In the genomic region with DNA sequence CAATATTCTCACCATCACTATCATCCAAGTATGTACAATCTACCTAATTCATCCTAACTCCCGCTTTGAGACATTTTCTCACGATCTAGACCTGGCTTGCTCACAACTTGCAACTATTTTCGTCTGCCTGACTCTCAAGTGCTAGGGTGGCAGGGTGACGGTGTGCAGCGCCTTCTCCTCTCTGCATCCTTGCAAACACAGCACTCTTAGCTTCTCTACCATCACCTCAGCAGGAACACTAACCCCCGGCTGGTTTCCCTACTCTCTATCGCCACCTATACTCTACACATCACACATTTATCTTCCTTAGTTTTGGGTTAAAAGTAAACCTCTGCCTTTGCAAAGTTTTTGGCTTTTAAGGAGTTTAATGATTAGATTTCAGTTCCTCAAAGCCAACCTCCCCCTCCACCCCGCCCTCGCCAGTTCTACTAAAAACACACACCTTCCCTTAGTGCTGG, we compare ENCODE assay signal across 8 mouse cellular contexts.
DNase-seq lines count a peak whose midpoint lies in the region; ATAC-seq lines count a peak whose summit lies in the region.

No protein-coding gene starts in this region.

- H3K27me3 ChIP-seq in embryonic facial prominence, embryonic 11.5 days (ENCODE audit: control insufficient read depth, insufficient read depth, low read length), result no peaks in the 10 kb centered on the region
- H3K27me3 ChIP-seq in heart, embryonic 13.5 days (replicated peaks), result no peaks in the 10 kb centered on the region
- no peaks in the 10 kb centered on the region for H3K27me3 ChIP-seq in kidney, embryonic 16.5 days (ENCODE audit: insufficient read depth, low read length)

- no peak overlapping the region for H3K4me3 ChIP-seq in embryonic facial prominence, embryonic 11.5 days (ENCODE audit: low read depth, low read length)
- H3K4me3 ChIP-seq in heart, embryonic 13.5 days, result peak overlapping the region; percentile 27
- no peak overlapping the region for H3K4me3 ChIP-seq in kidney, embryonic 16.5 days (ENCODE audit: low read length)

- ATAC-seq in embryonic facial prominence, embryonic 11.5 days (replicated peaks; ENCODE audit: insufficient number of reproducible peaks, low FRiP score, low TSS enrichment, low read depth), result no peak
- ATAC-seq in heart, embryonic 13.5 days (ENCODE audit: extremely low read depth, insufficient number of reproducible peaks, low FRiP score, low TSS enrichment), result no peak
- peak; percentile 25 for ATAC-seq in kidney, embryonic 16.5 days (ENCODE audit: low FRiP score, low TSS enrichment)

- 23% methylated on average over 9 of the region's 9 CpGs for WGBS in embryonic facial prominence, embryonic 11.5 days
- WGBS in heart, embryonic 13.5 days, result 12% methylated on average over 9 of the region's 9 CpGs
- WGBS in kidney, embryonic 16.5 days, result 15% methylated on average over 9 of the region's 9 CpGs

- H3K9ac ChIP-seq in embryonic facial prominence, embryonic 11.5 days (replicated peaks; ENCODE audit: low read length), result no peak overlapping the region; the same call in 1 of the 2 replicates
- peak overlapping the region; percentile 69 for H3K9ac ChIP-seq in heart, embryonic 13.5 days
- peak overlapping the region; percentile 43; the same call in 1 of the 2 replicates for H3K9ac ChIP-seq in kidney, embryonic 16.5 days (replicated peaks; ENCODE audit: low read length)

- H3K27ac ChIP-seq in embryonic facial prominence, embryonic 11.5 days (replicated peaks; ENCODE audit: low read depth, low read length), result no peak overlapping the region
- peak overlapping the region; percentile 100 for H3K27ac ChIP-seq in heart, embryonic 13.5 days (replicated peaks)
- H3K27ac ChIP-seq in kidney, embryonic 16.5 days (ENCODE audit: low read length), result peak overlapping the region; percentile 55; the same call in 1 of the 2 replicates

- H3K36me3 ChIP-seq in embryonic facial prominence, embryonic 11.5 days (replicated peaks; ENCODE audit: control insufficient read depth, insufficient read depth, low read depth, low read length), result no peaks in the 10 kb centered on the region
- H3K36me3 ChIP-seq in heart, embryonic 13.5 days, result peaks cover 10% of the 10 kb centered on the region
- H3K36me3 ChIP-seq in kidney, embryonic 16.5 days (ENCODE audit: insufficient read depth, low read length), result peaks cover 10% of the 10 kb centered on the region; the same call in 1 of the 2 replicates

- H3K9me3 ChIP-seq in embryonic facial prominence, embryonic 11.5 days (replicated peaks; ENCODE audit: control insufficient read depth, low read length), result no peaks in the 10 kb centered on the region
- H3K9me3 ChIP-seq in heart, embryonic 13.5 days, result no peaks in the 10 kb centered on the region
- H3K9me3 ChIP-seq in kidney, embryonic 16.5 days (ENCODE audit: low read length), result no peaks in the 10 kb centered on the region

- no peaks in the 10 kb centered on the region for H3K4me1 ChIP-seq in embryonic facial prominence, embryonic 11.5 days (ENCODE audit: control insufficient read depth, insufficient read depth, low read length)
- peaks cover 71% of the 10 kb centered on the region for H3K4me1 ChIP-seq in heart, embryonic 13.5 days
- H3K4me1 ChIP-seq in kidney, embryonic 16.5 days (ENCODE audit: insufficient read depth, low read length), result peaks cover 30% of the 10 kb centered on the region

- no peak overlapping the region for H3K4me2 ChIP-seq in embryonic facial prominence, embryonic 11.5 days (ENCODE audit: low read depth, low read length)
- H3K4me2 ChIP-seq in heart, embryonic 13.5 days, result peak overlapping the region; percentile 77
- peak overlapping the region; percentile 33 for H3K4me2 ChIP-seq in kidney, embryonic 16.5 days (replicated peaks; ENCODE audit: low read depth, low read length)

- peak; percentile 78 for DNase-seq in CD4-positive, CD25-positive, alpha-beta regulatory T cell, adult 2 months (ENCODE audit: low read depth, low spot score)
- DNase-seq in ZHBTc4 (ENCODE audit: low read depth, low spot score), result peak; percentile 71
- peak; percentile 71 for DNase-seq in embryonic facial prominence, embryonic 11.5 days (ENCODE audit: low spot score)
- DNase-seq in lung, adult 18-20 months, result peak; percentile 20 to 47
- DNase-seq in ovary, postnatal 14 days (ENCODE audit: low spot score), result peak; percentile 36
- DNase-seq in yolk sac, embryonic 10.5 days (ENCODE audit: low spot score), result peak; percentile 54
